Mouse (Mus musculus): Measurements from ENCODE around the gene Brinp3. TPM values are rescaled to one million over a fixed set of nuclear protein-coding genes. Genes with fewer than 3 reads are reported as not detected.
"Not testable (repeated sequence)": the region's sequence is repeated elsewhere in the genome, so short reads cannot be mapped to it uniquely, and the experiment has no call there.

The Brinp3 gene
- polyA plus RNA-seq, 1 experiment: 1.8 TPM

DNA sequence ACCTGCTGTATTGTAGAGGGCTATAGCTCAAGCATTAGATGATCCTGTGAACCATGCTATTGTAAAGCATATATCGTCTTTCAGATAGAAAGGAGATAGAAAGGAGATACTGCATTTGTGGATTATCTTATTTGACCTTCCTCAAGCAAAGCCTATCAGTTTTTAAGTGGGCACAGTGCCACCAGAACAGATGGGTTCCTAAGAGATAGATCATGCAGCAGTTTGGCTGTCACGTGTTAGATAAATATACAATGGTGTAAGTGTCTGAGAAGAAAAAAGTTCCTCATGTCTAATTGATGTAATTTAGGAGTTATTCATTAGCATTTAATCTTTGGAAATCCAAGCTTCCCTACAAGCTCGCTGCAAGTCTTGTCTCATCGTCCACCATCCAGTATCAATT lies 206.2 kb downstream of the Brinp3 start:
- Histone ChIP-seq H3K4me1 (ENCODE audit: control insufficient read depth, insufficient read depth, low read length) (no peaks in the 10 kb centered on the region), H3K27ac (ENCODE audit: control insufficient read depth, insufficient read depth, low read depth, low read length, poor library complexity) (no peak overlapping the region), H3K4me3 (replicated peaks; ENCODE audit: control insufficient read depth, low read depth, low read length) (no peak overlapping the region)
- no peak for TF ChIP-seq POLR2A (IDR thresholded peaks at IDR 0.05; ENCODE audit: borderline replicate concordance, control insufficient read depth, low read depth, low read length)
- TF ChIP-seq CTCF (IDR thresholded peaks at IDR 0.05; ENCODE audit: control insufficient read depth, insufficient read depth, low read length): no peak
- WGBS: 78% methylated on average over 4 of the region's 4 CpGs

DNA sequence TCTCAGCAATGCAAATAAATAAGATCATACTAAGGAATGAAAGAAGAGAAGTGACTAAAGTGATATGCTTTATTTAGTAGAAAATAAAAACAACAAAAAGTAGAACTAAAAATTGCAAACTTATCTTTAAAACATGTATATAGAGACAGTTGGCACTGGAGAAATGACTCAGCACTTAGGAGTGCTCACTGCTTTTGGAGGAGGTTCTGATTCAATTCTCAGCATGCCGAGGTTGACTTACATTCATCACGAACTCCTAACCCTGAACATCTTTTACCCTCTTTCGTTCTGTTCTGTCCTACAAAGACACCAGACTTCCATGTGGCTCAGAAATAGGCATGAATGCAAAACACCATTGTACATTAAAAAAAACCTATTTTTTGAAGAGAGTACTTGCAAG lies 225.0 kb downstream of the Brinp3 start:
- Histone ChIP-seq H3K4me1 (ENCODE audit: control insufficient read depth, insufficient read depth, low read length) (no peaks in the 10 kb centered on the region), H3K27ac (ENCODE audit: control insufficient read depth, insufficient read depth, low read depth, low read length, poor library complexity) (no peak overlapping the region), H3K4me3 (replicated peaks; ENCODE audit: control insufficient read depth, low read depth, low read length) (no peak overlapping the region)
- no peak for TF ChIP-seq POLR2A (IDR thresholded peaks at IDR 0.05; ENCODE audit: borderline replicate concordance, control insufficient read depth, low read depth, low read length)
- no peak for TF ChIP-seq CTCF (IDR thresholded peaks at IDR 0.05; ENCODE audit: control insufficient read depth, insufficient read depth, low read length)
- 63% methylated on average over 3 of the region's 3 CpGs for WGBS

DNA sequence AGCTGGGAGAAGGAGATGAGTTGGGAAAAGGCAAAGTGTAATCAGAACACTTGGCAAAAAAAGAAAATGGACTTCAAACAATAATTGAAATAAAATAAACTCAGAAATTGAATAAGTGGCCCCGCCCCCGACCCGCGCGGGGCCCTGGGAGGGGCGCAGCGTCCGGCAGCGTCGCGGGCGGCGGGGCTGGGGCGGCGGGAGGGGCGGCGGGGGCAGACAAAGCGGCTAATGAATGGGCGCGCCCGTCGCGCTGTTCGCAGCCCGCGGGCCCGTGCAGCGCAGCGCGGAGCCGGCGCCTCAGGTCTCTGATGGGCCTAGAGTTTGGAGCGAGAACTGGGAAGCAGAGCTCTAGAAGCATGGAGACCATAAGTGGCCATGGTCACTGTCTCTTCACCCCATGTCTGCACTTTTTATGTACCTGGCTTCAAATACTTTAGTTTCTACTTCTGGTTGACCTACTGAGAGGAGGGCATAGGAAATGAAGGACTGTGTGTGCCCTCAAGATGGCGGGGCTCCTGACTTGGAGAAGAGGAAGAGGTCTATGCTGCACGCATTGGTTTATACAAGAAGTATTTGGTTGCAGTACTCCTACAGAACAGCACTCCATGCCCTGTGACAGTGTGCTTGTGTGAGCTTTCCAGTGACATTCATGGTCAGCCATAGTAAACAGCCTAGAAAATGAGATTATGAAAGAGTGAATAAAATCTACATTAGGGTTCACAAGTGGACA lies 230.4 kb downstream of the Brinp3 start:
- H3K27ac ChIP-seq (ENCODE audit: control insufficient read depth, insufficient read depth, low read depth, low read length, poor library complexity); H3K4me3 ChIP-seq (replicated peaks; ENCODE audit: control insufficient read depth, low read depth, low read length); H3K4me1 ChIP-seq (ENCODE audit: control insufficient read depth, insufficient read depth, low read length): not testable (repeated sequence)
- 8% methylated on average over 30 of the region's 35 CpGs for WGBS

DNA sequence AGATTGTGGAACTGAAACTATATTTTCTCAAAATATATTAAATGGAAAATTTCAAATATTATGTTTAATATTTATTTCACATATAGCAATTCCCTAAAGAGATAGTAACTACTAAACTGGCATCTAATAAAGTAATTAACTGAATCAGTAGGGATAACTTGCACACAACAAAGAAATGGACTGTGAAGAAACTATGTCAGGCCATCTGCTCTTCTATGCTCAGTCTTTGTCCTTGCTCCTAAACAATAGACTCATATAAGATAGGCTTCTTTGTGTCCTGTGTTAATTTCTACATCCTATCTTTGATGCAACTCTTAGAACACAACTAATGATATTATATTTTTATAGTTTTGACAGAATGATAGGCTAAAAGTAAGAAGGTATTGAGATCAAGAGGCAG lies 256.5 kb downstream of the Brinp3 start:
- H3K4me3 ChIP-seq (replicated peaks; ENCODE audit: control insufficient read depth, low read depth, low read length): no peak overlapping the region
- no peak for TF ChIP-seq POLR2A (IDR thresholded peaks at IDR 0.05; ENCODE audit: borderline replicate concordance, control insufficient read depth, low read depth, low read length)
- TF ChIP-seq CTCF (IDR thresholded peaks at IDR 0.05; ENCODE audit: control insufficient read depth, insufficient read depth, low read length): no peak

DNA sequence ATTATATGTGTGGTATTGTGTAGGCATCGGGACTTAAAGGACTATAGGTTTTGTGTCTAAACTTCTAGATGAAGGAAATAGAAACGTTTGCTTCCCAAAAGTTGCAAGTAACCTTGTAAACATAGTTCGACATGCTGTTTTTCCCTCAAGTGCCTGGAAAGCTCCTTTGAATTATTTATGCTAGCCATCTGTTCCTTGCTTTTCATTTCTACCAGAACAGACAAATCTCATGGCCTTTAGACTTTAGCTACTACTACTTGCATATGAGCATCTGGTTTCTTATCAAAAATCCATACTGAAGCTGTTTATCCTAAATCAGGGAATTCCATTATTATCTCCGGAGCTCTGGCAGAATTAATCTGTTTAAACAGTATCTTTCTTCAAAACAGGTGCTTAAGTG lies 288.7 kb downstream of the Brinp3 start:
- 72% methylated on average over 4 of the region's 4 CpGs for WGBS
- no peak overlapping the region for H3K4me3 ChIP-seq (replicated peaks; ENCODE audit: control insufficient read depth, low read depth, low read length)
- no peak overlapping the region for H3K27ac ChIP-seq (ENCODE audit: control insufficient read depth, insufficient read depth, low read depth, low read length, poor library complexity)
- no peak for TF ChIP-seq CTCF (IDR thresholded peaks at IDR 0.05; ENCODE audit: control insufficient read depth, insufficient read depth, low read length)
- TF ChIP-seq POLR2A (IDR thresholded peaks at IDR 0.05; ENCODE audit: borderline replicate concordance, control insufficient read depth, low read depth, low read length): no peak
- no peaks in the 10 kb centered on the region for H3K4me1 ChIP-seq (ENCODE audit: control insufficient read depth, insufficient read depth, low read length)

More for the DNA sequence above, 256.5 kb downstream of the Brinp3 start:
- no peak overlapping the region for H3K27ac ChIP-seq (ENCODE audit: control insufficient read depth, insufficient read depth, low read depth, low read length, poor library complexity)
- no peaks in the 10 kb centered on the region for H3K4me1 ChIP-seq (ENCODE audit: control insufficient read depth, insufficient read depth, low read length)

DNA sequence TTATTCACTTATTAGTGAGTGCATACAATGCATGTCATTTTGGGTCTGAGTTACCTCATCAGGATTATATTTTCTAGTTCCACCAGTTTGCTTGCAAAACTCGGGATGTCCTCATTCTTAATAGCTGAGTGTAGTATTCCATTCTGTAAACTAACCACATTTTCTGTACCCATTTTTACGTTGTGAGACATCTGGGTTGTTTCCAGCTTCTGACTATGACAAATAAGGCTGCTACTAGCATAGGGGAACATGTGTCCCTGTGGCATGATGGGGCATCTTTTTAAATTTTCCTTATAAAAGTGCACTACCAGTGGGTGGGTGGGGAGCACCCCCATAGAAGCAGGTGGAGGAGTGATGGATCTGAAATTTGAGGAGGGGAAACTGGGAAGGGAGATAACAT lies 292.7 kb downstream of the Brinp3 start:
- TF ChIP-seq CTCF (IDR thresholded peaks at IDR 0.05; ENCODE audit: control insufficient read depth, insufficient read depth, low read length): no peak
- no peak for TF ChIP-seq POLR2A (IDR thresholded peaks at IDR 0.05; ENCODE audit: borderline replicate concordance, control insufficient read depth, low read depth, low read length)
- H3K4me3 ChIP-seq (replicated peaks; ENCODE audit: control insufficient read depth, low read depth, low read length): no peak overlapping the region
- H3K27ac ChIP-seq (ENCODE audit: control insufficient read depth, insufficient read depth, low read depth, low read length, poor library complexity): no peak overlapping the region
- no peaks in the 10 kb centered on the region for H3K4me1 ChIP-seq (ENCODE audit: control insufficient read depth, insufficient read depth, low read length)
- 40% methylated on average over 2 of the region's 2 CpGs for WGBS

DNA sequence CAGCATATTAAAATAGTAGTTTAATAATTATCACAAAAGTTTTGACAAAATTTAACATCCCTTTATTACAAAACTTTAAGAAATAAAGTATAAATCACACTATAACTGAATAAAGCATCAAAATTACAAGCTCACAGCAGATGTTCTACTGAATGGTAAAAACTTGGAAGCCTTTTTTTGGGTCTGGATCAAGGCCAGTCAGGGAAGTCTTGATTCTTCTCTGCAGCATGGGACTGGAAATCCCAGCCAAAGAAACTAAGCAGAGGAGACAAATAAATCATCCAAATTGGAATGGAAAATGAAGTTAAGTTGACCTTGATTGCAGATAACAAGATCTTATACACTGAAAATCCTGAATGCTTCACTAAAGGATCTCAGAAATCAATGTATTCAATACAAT lies 298.3 kb downstream of the Brinp3 start:
- Histone ChIP-seq H3K27ac (ENCODE audit: control insufficient read depth, insufficient read depth, low read depth, low read length, poor library complexity) (no peak overlapping the region), H3K4me3 (replicated peaks; ENCODE audit: control insufficient read depth, low read depth, low read length) (no peak overlapping the region), H3K4me1 (ENCODE audit: control insufficient read depth, insufficient read depth, low read length) (no peaks in the 10 kb centered on the region)
- TF ChIP-seq CTCF (IDR thresholded peaks at IDR 0.05; ENCODE audit: control insufficient read depth, insufficient read depth, low read length) (no peak), POLR2A (IDR thresholded peaks at IDR 0.05; ENCODE audit: borderline replicate concordance, control insufficient read depth, low read depth, low read length) (no peak)

DNA sequence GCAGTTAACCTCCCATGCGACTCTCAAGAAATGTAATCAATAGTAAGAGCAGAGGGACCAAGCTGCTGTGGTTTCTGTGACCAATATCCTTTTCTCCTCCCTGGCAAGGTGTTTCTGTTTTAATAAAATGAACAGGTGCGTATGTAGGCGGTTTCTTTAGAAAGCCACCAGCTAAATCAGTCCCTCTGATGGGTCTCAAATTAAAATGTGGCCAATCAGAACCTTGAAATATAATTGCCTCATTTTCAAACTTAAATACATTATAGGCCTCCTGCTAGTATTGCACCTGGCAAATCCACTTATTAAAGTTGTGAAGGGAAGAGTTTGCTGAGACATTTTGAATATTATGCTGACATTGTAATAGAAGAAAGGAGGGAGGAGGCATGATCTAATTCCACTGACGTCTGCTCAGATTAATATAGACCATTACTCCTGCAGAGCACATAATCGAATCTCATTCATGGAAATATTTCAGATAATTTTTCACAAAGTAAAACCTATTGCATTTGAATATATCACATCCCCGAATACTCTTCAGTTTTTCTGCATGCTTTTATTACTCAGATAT lies 305.5 kb downstream of the Brinp3 start:
- 74% methylated on average over 6 of the region's 6 CpGs for WGBS
- TF ChIP-seq CTCF (IDR thresholded peaks at IDR 0.05; ENCODE audit: control insufficient read depth, insufficient read depth, low read length) (no peak), POLR2A (IDR thresholded peaks at IDR 0.05; ENCODE audit: borderline replicate concordance, control insufficient read depth, low read depth, low read length) (no peak)
- H3K4me3 ChIP-seq (replicated peaks; ENCODE audit: control insufficient read depth, low read depth, low read length): no peak overlapping the region
- H3K4me1 ChIP-seq (ENCODE audit: control insufficient read depth, insufficient read depth, low read length): no peaks in the 10 kb centered on the region
- H3K27ac ChIP-seq (ENCODE audit: control insufficient read depth, insufficient read depth, low read depth, low read length, poor library complexity): no peak overlapping the region

DNA sequence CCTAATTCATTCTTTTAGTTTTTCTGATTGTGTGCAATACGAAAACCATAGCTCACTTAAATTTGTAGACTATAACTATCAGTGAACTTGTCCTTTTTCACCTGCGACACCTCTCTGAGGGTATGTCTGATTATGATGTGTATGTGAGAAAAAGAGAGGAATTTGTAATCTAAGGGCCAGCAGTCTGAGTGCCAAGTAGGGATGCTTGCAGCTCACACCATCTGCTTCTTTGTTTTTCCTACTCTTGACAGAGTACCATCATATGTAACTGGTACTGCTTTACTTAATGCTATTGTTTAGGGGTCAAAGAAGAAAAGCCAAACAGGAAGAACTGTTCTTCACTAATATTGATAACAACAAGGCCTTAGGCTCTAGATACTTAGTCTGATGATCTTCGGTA lies 307.3 kb downstream of the Brinp3 start:
- Histone ChIP-seq H3K4me3 (replicated peaks; ENCODE audit: control insufficient read depth, low read depth, low read length) (no peak overlapping the region), H3K4me1 (ENCODE audit: control insufficient read depth, insufficient read depth, low read length) (no peaks in the 10 kb centered on the region), H3K27ac (ENCODE audit: control insufficient read depth, insufficient read depth, low read depth, low read length, poor library complexity) (no peak overlapping the region)
- TF ChIP-seq POLR2A (IDR thresholded peaks at IDR 0.05; ENCODE audit: borderline replicate concordance, control insufficient read depth, low read depth, low read length) (no peak), CTCF (IDR thresholded peaks at IDR 0.05; ENCODE audit: control insufficient read depth, insufficient read depth, low read length) (no peak)
- 83% methylated on average over 3 of the region's 3 CpGs for whole genome bisulfite sequencing
